Mouse (Mus musculus) megakaryocyte, embryonic 14.5 days (primary cell): ENCODE measurements around the gene Agap1. TPM values are rescaled to one million over a fixed set of nuclear protein-coding genes. Genes with fewer than 3 reads are reported as not detected.

Experiments used
- H3K27me3 ChIP-seq: replicated peaks from 2 replicates; pipeline ENCODE3; 2012; ENCODE audit warnings: inconsistent platforms
- H3K36me3 ChIP-seq: replicated peaks from 2 replicates; pipeline ENCODE3; 2012; ENCODE audit warnings: low read length, inconsistent platforms, mixed read lengths
- H3K4me1 ChIP-seq: 2 replicates; pipeline ENCODE4 v1.6.1; 2012; ENCODE audit warnings: inconsistent platforms
- H3K4me3 ChIP-seq: replicated peaks from 2 replicates; pipeline ENCODE3; 2012; ENCODE audit warnings: moderate library complexity, mild to moderate bottlenecking, inconsistent platforms
- H3K9me3 ChIP-seq: 2 replicates; pipeline ENCODE4 v1.6.1; 2012; ENCODE audit warnings: inconsistent platforms
- FLI1 ChIP-seq: IDR thresholded peaks from 2 replicates; pipeline ENCODE4 v1.6.1; 2012; ENCODE audit warnings: low read length, inconsistent platforms, mixed read lengths
- GATA1 ChIP-seq: IDR thresholded peaks from 3 replicates; pipeline ENCODE4 v1.6.1; 2012; ENCODE audit warnings: mixed read lengths, low read length, inconsistent platforms, borderline replicate concordance
- polyA plus RNA-seq: library from polyadenylated mRNA; stranded (reverse); fragments of >175 nt; gene quantifications from 2 replicates; pipeline ENCODE4 v1.2.3, GENCODE M21; 2012; ENCODE audit warnings: low replicate concordance; ENCODE audit not compliant: insufficient read depth

Gene Agap1
- polyA plus RNA-seq, 1 experiment = 3.4 TPM

- peaks cover 7% of the 10 kb centered on the region for H3K9me3 ChIP-seq
- TF ChIP-seq FLI1 = no peak
- TF ChIP-seq GATA1 = no peak
- H3K4me3 ChIP-seq = no peak overlapping the region
- H3K4me1 ChIP-seq = no peaks in the 10 kb centered on the region
- peaks cover 2% of the 10 kb centered on the region for H3K27me3 ChIP-seq
- no peaks in the 10 kb centered on the region for H3K36me3 ChIP-seq
Observed at GRCm38 (mm10) chr1:89756387-89756786, 301.8 kb downstream of the Agap1 start.

- TF ChIP-seq GATA1 (no peak), FLI1 (no peak)
- Histone ChIP-seq H3K4me1 (no peaks in the 10 kb centered on the region), H3K4me3 (no peak overlapping the region), H3K9me3 (peaks cover 3% of the 10 kb centered on the region), H3K27me3 (peaks cover 6% of the 10 kb centered on the region), H3K36me3 (no peaks in the 10 kb centered on the region)
Observed at GRCm38 (mm10) chr1:89757545-89757944, 302.9 kb downstream of the Agap1 start.

DNA sequence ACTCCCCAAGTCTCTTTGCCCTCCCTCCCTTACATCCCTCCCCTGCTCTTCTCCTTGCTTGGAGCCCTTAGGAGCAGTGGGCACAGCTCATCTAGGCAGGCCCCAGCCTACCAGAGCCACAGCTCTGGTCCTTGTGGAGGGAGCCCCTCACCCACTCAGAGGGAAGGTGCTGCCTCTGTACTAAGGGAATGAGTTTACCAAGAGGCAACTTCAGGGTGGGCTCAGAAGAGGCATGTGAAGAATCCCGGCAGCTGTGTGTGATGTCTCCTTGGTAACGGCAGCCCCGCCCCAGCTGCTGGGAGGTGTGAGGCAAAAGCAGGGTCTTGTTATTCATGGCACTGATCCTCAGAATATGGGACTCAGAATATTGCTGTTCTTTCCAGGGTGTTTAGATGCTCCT is 309.3 kb downstream of the Agap1 start:
- Histone ChIP-seq H3K27me3 (peaks cover 9% of the 10 kb centered on the region), H3K4me3 (no peak overlapping the region), H3K4me1 (no peaks in the 10 kb centered on the region), H3K36me3 (no peaks in the 10 kb centered on the region), H3K9me3 (peaks cover 11% of the 10 kb centered on the region)
- TF ChIP-seq GATA1 = no peak
- TF ChIP-seq FLI1 = no peak

GRCm38 (mm10) chr1:89766891-89767290 is 312.3 kb downstream of the Agap1 start:
- H3K27me3 ChIP-seq = peaks cover 7% of the 10 kb centered on the region
- H3K4me1 ChIP-seq = peaks cover 15% of the 10 kb centered on the region
- H3K9me3 ChIP-seq = peaks cover 11% of the 10 kb centered on the region
- H3K4me3 ChIP-seq = no peak overlapping the region
- no peaks in the 10 kb centered on the region for H3K36me3 ChIP-seq
- TF ChIP-seq GATA1 = no peak

GRCm38 (mm10) chr1:89769641-89770040 is 315.0 kb downstream of the Agap1 start:
- Histone ChIP-seq H3K4me3 (no peak overlapping the region), H3K4me1 (peaks cover 17% of the 10 kb centered on the region), H3K27me3 (peaks cover 5% of the 10 kb centered on the region), H3K9me3 (no peaks in the 10 kb centered on the region), H3K36me3 (no peaks in the 10 kb centered on the region)
- no peak for TF ChIP-seq GATA1
- TF ChIP-seq FLI1 = no peak

DNA sequence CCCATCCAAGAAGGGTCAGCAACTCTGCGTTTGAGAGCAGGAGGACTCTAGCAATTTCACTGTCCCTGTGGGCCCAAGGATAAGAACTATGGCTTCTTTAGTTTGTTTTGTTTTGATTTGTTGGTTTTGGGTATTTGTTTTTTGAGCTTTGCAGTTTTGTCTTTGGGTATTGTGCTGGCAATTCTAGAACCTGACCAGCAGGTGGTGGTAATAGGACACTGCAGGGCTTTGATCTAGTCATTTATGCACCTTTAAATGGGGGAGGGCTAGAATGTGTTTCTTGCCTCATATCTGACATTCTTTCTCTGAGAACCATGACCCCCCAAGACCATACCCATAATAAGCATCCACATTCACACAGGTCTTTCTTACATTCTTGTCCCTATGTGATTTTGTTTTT is 315.7 kb downstream of the Agap1 start:
- TF ChIP-seq GATA1 (no peak), FLI1 (no peak)
- peaks cover 5% of the 10 kb centered on the region for H3K27me3 ChIP-seq
- H3K4me3 ChIP-seq = no peak overlapping the region
- no peaks in the 10 kb centered on the region for H3K36me3 ChIP-seq
- H3K9me3 ChIP-seq = no peaks in the 10 kb centered on the region
- peaks cover 17% of the 10 kb centered on the region for H3K4me1 ChIP-seq

GRCm38 (mm10) chr1:89775750-89776149 is 321.1 kb downstream of the Agap1 start:
- Histone ChIP-seq H3K4me3 (no peak overlapping the region), H3K4me1 (peaks cover 13% of the 10 kb centered on the region), H3K9me3 (peaks cover 6% of the 10 kb centered on the region), H3K36me3 (no peaks in the 10 kb centered on the region), H3K27me3 (peaks cover 3% of the 10 kb centered on the region)
- TF ChIP-seq FLI1 (no peak), GATA1 (no peak)

GRCm38 (mm10) chr1:89780675-89781074 is 326.1 kb downstream of the Agap1 start:
- Histone ChIP-seq H3K4me3 (no peak overlapping the region), H3K27me3 (peaks cover 3% of the 10 kb centered on the region), H3K9me3 (peaks cover 6% of the 10 kb centered on the region), H3K36me3 (no peaks in the 10 kb centered on the region), H3K4me1 (no peaks in the 10 kb centered on the region; the same call in 1 of the 2 replicates)
- TF ChIP-seq GATA1 = no peak
- no peak for TF ChIP-seq FLI1

GRCm38 (mm10) chr1:89781861-89782260 is 327.3 kb downstream of the Agap1 start:
- H3K4me3 ChIP-seq = no peak overlapping the region
- H3K4me1 ChIP-seq = peaks cover 5% of the 10 kb centered on the region
- no peaks in the 10 kb centered on the region for H3K36me3 ChIP-seq
- peaks cover 6% of the 10 kb centered on the region for H3K9me3 ChIP-seq
- TF ChIP-seq FLI1 (no peak), GATA1 (no peak)
- H3K27me3 ChIP-seq = peaks cover 3% of the 10 kb centered on the region

DNA sequence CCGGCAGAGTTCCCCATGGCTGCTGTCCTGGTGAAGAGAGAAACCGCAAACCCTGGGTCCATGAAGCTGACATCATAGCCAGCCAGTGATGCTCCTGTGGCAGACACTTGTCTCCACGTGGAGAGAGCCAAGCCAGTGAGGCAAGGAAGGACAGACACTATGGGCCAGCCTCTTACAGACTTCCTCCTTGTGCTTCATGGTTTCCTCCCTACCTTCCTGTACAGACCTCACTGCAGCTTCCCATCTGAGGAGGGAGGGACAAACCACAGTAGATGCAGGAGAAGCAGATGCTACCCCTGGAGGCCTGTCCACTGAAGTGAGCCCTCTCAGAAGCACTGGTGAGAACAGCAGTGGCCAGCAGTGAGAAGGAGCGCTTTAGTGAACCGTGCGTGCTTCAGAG is 332.2 kb downstream of the Agap1 start:
- H3K27me3 ChIP-seq = peaks cover 5% of the 10 kb centered on the region
- peaks cover 10% of the 10 kb centered on the region for H3K4me1 ChIP-seq
- no peaks in the 10 kb centered on the region for H3K36me3 ChIP-seq
- H3K9me3 ChIP-seq = no peaks in the 10 kb centered on the region
- H3K4me3 ChIP-seq = no peak overlapping the region
- TF ChIP-seq FLI1 (no peak), GATA1 (no peak)

DNA sequence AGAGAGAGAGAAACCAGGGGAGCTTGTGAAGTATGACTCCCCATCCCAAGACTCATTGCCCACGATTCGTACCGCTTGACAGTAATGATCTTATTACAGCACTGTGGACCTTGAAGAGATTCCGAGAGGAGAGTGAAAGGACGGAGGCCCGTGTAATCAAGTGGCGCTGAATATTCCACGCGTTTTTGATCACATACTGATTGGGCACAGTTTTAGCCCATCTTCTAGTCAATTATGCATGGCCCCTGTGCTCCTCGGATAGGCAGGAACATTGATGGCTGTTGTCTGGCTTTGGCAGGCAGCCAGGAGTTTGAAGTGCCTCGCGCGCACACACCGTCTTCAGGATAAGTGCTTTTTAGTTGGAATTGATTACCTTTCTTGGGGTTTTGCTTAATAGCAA is 344.1 kb downstream of the Agap1 start:
- TF ChIP-seq FLI1 = no peak
- no peak for TF ChIP-seq GATA1
- no peak overlapping the region for H3K4me3 ChIP-seq
- no peaks in the 10 kb centered on the region for H3K36me3 ChIP-seq
- no peaks in the 10 kb centered on the region for H3K9me3 ChIP-seq
- H3K4me1 ChIP-seq = peaks cover 3% of the 10 kb centered on the region; the same call in 1 of the 2 replicates
- peaks cover 11% of the 10 kb centered on the region for H3K27me3 ChIP-seq
